Mouse (Mus musculus): ENCODE data around the gene Akp3.
A peak's percentile ranks its signal among the peaks of the same experiment; 100 is the strongest.

DNA sequence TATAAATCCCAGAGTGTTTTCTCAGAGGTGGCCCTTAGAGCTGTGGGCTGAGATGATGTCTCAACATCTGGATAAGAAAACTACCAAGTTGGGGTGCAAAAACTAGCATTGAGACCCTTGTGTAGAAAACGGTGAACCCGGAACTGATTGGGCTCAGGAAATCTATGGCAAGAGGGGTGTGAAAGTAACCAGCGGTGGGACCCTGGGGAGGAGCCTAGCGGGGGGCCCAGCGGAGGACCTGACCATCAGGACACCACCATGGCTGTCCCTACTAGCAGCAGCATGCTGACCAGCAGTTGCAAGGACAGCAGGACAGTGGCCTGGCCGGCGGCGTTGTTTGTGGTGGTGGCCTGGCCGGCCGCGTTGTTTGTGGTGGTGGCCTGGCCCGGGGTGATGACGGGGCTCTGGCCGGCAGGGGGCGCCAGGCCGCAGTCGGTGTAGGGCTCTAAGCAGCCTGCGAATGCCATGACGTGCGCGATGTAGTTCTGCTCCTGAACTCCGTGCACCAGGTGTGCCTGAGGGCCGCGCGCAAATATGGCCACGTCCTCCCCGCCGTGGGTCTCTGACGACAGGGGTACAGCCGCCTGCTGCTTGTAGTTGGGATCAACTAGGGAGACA lies 26.3 kb upstream of the Akp3 start:
- TF ChIP-seq POLR2A (IDR thresholded peaks at IDR 0.05; ENCODE audit: low read depth, low read length) = no peak
- peak; percentile 59 for TF ChIP-seq CTCF (conservative IDR thresholded peaks at IDR 0.05; ENCODE audit: insufficient read depth, insufficient read length, low read depth, low read length)
